Mouse (Mus musculus): ENCODE data around the gene Wscd2. TPM values are rescaled to one million over a fixed set of nuclear protein-coding genes. Genes with fewer than 3 reads are reported as not detected.

Gene Wscd2
- polyA plus RNA-seq, 1 experiment from 2014 or later = 5.6 TPM

DNA sequence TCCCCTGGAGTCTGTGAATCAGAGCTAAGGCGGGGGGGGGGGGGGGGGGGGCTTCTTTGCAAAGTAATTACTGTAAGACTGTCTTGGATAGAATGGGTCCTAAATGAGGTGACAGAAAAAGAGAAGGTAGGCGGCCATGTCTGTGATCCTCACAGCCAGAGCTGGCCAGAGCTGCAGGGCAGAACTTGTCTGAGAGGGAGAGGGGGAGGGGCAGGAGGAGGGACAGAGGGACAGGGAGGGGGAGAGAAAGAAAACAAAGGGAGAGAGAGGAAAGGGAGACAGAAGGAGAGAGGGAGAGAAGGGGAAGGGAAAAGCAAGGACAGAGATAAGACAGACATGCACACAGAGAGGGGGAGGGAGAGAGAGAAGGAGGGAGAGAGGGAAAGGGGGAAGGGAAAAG lies 132.9 kb downstream of the Wscd2 start:
- 27% methylated on average over 1 of the region's 2 CpGs for WGBS
- H3K4me3 ChIP-seq = no peak overlapping the region
- H3K4me1 ChIP-seq = peaks cover 36% of the 10 kb centered on the region
- no peak overlapping the region for H3K27ac ChIP-seq
- H3K9ac ChIP-seq = no peak overlapping the region
- no peaks in the 10 kb centered on the region for H3K9me3 ChIP-seq
- ATAC-seq (ENCODE audit: borderline replicate concordance, extremely low read depth, low FRiP score, low TSS enrichment) = no peak
- H3K27me3 ChIP-seq = no peaks in the 10 kb centered on the region
- no peaks in the 10 kb centered on the region for H3K36me3 ChIP-seq
- H3K4me2 ChIP-seq = no peak overlapping the region

DNA sequence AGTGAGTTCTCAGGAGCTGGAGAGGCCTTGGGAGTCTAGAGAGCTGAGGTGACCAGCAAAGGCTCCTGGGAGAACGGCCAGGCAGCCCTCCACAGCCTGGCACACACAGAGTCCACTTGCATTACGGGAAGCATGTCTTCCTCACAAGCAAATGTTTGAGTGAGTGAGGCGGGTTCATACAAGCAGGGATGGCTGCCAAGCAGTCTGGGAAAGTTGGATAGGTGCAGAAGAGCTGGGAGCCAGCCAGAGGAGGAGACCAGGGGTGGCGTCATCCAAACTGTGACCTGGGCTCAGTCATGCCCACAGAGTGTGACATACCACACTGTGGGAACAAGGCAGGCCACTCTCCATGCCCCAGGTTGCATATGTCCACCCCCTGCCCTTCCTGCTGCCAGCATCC lies 134.9 kb downstream of the Wscd2 start:
- H3K27me3 ChIP-seq = no peaks in the 10 kb centered on the region
- H3K9me3 ChIP-seq = no peaks in the 10 kb centered on the region
- peaks cover 54% of the 10 kb centered on the region for H3K4me1 ChIP-seq
- WGBS = 56% methylated on average over 4 of the region's 4 CpGs
- H3K9ac ChIP-seq = no peak overlapping the region
- no peak overlapping the region for H3K4me2 ChIP-seq
- no peaks in the 10 kb centered on the region for H3K36me3 ChIP-seq
- no peak overlapping the region for H3K27ac ChIP-seq
- no peak for ATAC-seq (ENCODE audit: borderline replicate concordance, extremely low read depth, low FRiP score, low TSS enrichment)
- H3K4me3 ChIP-seq = no peak overlapping the region

DNA sequence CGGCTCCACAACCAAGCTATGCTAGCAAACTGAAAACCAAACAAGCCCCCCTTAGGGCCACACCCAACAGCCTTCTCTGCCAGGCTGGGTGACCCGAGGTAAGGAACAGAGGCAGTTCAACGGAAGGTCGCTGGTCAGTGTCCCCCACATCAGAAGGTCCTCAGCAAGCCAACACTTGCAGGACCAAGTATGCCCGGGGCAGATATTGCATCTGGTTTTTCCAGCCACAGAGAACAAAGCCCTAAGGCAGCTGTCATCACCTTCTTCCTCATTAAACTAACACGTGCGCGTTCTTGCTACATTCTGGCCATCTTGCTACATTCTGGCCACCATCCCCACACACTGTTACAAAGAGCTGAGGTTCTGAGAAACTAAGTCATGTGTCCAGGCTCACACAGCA lies 136.2 kb downstream of the Wscd2 start:
- H3K4me2 ChIP-seq = no peak overlapping the region
- no peaks in the 10 kb centered on the region for H3K9me3 ChIP-seq
- no peak overlapping the region for H3K9ac ChIP-seq
- no peak overlapping the region for H3K27ac ChIP-seq
- no peaks in the 10 kb centered on the region for H3K36me3 ChIP-seq
- WGBS = 37% methylated on average over 8 of the region's 8 CpGs
- H3K4me3 ChIP-seq = no peak overlapping the region
- H3K4me1 ChIP-seq = peaks cover 67% of the 10 kb centered on the region
- no peaks in the 10 kb centered on the region for H3K27me3 ChIP-seq
- no peak for ATAC-seq (ENCODE audit: borderline replicate concordance, extremely low read depth, low FRiP score, low TSS enrichment)

DNA sequence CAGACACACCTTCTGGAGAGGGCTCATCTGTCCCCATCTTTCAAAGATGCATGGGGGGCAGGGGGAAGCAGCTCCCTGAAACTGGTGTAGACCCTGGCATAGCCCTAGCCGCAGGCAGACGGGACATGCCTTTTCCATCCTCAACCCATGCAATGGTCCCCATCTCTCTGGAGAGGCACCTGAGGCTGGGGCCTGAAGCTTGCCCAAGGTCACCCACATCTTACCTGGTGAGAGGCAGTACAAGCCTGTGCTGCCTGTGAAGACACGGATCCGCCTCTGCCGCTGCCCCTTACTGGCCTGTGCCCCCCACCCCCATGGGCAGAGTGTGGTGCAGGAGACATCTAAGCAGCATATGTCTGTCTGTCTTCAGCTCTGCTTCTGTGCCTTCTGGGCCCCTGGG lies 136.9 kb downstream of the Wscd2 start:
- Histone ChIP-seq H3K9me3 (no peaks in the 10 kb centered on the region), H3K4me3 (no peak overlapping the region), H3K9ac (no peak overlapping the region), H3K4me2 (no peak overlapping the region), H3K4me1 (peaks cover 73% of the 10 kb centered on the region), H3K27me3 (no peaks in the 10 kb centered on the region), H3K27ac (0 out of 2 replicates have a peak overlapping the region, but pooled peaks have one; percentile 52), H3K36me3 (no peaks in the 10 kb centered on the region)
- 56% methylated on average over 5 of the region's 5 CpGs for WGBS
- ATAC-seq (ENCODE audit: borderline replicate concordance, extremely low read depth, low FRiP score, low TSS enrichment) = no peak

DNA sequence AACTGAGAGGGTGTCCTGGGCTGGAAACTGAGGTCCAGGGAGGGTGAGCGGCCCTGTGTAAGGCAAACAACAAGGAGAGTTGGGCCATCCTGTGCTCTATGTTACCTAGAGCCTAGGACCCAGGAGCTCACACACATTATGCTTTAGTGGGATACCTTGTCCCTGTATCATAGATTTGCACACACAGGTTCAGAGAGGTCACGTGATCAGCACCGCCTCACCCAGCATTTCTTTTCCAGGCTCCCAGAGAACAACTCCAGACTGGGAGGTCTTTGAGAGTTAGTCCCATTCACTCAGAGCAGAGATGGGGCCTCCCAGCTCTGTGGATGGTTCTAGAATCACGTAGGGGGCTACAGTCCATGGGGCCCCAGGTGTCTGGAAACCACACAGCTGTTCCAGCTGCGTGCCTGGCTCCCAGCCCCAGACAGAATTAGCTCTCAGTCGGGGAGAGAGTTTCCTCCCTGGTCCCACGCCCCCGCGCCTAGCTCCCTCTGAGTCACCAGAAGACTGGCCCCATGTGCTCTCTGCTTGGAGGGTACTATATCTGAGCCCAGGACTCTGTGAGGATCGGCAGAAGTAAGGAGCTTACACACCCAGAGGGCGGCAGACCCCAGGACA lies 137.8 kb downstream of the Wscd2 start:
- ATAC-seq (ENCODE audit: borderline replicate concordance, extremely low read depth, low FRiP score, low TSS enrichment) = peak; percentile 48; the same call in 1 of the 2 replicates
- 24% methylated on average over 11 of the region's 11 CpGs for WGBS
- no peak overlapping the region for H3K4me2 ChIP-seq

DNA sequence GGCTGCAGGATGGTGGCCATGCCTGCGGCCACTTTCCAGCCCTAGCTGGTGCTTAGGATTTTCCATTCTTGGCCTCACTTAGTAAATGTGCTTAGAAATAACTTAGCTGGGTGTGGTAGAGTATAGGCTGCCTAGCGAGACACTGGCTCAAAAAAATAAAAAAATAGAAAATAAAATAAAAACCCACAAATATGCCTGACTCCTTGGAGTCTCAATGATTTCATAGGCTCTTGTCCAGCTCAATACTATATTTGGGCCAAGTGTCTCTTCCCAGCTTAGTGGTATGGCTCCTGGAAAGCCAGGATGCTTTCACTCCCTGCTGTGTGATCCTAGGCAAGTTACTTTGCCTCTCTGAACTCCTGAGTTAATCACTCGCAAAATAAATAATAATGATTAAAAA lies 139.1 kb downstream of the Wscd2 start:
- no peaks in the 10 kb centered on the region for H3K27me3 ChIP-seq
- no peak for ATAC-seq (ENCODE audit: borderline replicate concordance, extremely low read depth, low FRiP score, low TSS enrichment)
- no peaks in the 10 kb centered on the region for H3K36me3 ChIP-seq
- 81% methylated on average over 3 of the region's 3 CpGs for WGBS
- H3K4me1 ChIP-seq = peaks cover 86% of the 10 kb centered on the region
- no peaks in the 10 kb centered on the region for H3K9me3 ChIP-seq
- H3K4me3 ChIP-seq = no peak overlapping the region
- H3K9ac ChIP-seq = no peak overlapping the region
- no peak overlapping the region for H3K4me2 ChIP-seq
- peak overlapping the region; percentile 56 for H3K27ac ChIP-seq

More for the DNA sequence above, 137.8 kb downstream of the Wscd2 start:
- Histone ChIP-seq H3K9me3 (no peaks in the 10 kb centered on the region), H3K4me1 (peaks cover 82% of the 10 kb centered on the region), H3K36me3 (no peaks in the 10 kb centered on the region), H3K9ac (no peak overlapping the region), H3K27me3 (no peaks in the 10 kb centered on the region), H3K4me3 (no peak overlapping the region), H3K27ac (peak overlapping the region; percentile 56)

DNA sequence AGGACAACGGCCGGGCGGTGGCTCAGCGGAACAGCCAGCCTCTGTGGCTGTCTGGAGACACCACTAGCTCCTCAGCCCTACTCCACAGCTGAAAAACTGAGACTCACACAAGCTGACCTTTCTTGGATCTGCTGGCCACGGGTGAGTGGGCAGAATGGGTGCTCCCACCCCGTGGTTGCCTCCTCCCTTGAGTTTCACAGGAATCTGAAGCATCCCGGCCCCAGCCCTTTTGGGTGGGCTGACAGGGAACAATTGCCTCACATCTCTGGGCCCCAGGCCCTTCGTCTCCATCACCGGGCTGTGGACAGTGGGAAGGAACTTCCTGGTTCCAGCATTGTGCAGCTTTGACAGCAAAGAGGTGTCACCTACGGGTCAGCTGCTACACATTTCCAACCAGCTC lies 140.0 kb downstream of the Wscd2 start:
- 48% methylated on average over 10 of the region's 10 CpGs for WGBS
- H3K4me1 ChIP-seq = peaks cover 91% of the 10 kb centered on the region
- H3K27ac ChIP-seq = peak overlapping the region; percentile 41
- ATAC-seq (ENCODE audit: borderline replicate concordance, extremely low read depth, low FRiP score, low TSS enrichment) = no peak
- H3K36me3 ChIP-seq = no peaks in the 10 kb centered on the region
- no peak overlapping the region for H3K4me3 ChIP-seq
- H3K4me2 ChIP-seq = no peak overlapping the region
- H3K27me3 ChIP-seq = no peaks in the 10 kb centered on the region
- no peaks in the 10 kb centered on the region for H3K9me3 ChIP-seq
- no peak overlapping the region for H3K9ac ChIP-seq

DNA sequence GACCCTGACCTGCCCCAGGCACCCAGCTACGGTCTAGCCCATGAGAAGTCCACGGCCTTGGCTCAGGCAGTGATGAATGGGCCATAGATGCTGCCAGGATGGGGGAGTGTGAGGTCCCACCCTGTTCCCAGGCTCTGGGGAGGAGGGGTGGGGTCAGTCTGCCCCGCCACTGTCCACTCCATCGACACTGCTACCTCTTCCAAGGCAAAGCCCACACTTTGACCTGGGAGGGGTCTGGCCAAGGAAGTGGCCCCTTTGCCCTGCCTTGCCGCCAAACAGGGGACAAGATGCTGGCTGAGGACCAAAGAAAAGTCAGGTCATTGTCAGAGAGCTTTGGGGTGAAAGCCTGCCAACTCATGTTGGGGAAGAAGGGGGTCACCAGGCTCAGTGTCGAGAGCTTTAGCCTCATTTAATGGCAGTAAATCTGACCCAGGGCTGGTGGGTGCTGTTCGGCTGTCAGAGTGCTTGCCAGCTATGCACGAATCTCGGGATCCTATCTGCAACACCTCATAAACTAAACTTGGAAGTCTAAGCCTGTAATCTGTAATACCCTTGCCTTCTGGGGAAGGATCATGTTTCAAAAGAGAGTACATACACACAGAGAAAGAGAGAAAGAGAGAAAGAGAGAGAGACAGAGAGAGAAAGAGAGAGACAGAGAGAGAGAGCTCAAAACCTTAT lies 143.0 kb downstream of the Wscd2 start:
- H3K27me3 ChIP-seq = no peaks in the 10 kb centered on the region
- no peak overlapping the region for H3K4me3 ChIP-seq
- H3K27ac ChIP-seq = peak overlapping the region; percentile 78
- no peaks in the 10 kb centered on the region for H3K9me3 ChIP-seq
- peak; percentile 73 for ATAC-seq (ENCODE audit: borderline replicate concordance, extremely low read depth, low FRiP score, low TSS enrichment)
- 15% methylated on average over 9 of the region's 9 CpGs for WGBS
- H3K9ac ChIP-seq = no peak overlapping the region
- peak overlapping the region; percentile 19 for H3K4me2 ChIP-seq
- H3K4me1 ChIP-seq = peaks cover 86% of the 10 kb centered on the region
- H3K36me3 ChIP-seq = no peaks in the 10 kb centered on the region

DNA sequence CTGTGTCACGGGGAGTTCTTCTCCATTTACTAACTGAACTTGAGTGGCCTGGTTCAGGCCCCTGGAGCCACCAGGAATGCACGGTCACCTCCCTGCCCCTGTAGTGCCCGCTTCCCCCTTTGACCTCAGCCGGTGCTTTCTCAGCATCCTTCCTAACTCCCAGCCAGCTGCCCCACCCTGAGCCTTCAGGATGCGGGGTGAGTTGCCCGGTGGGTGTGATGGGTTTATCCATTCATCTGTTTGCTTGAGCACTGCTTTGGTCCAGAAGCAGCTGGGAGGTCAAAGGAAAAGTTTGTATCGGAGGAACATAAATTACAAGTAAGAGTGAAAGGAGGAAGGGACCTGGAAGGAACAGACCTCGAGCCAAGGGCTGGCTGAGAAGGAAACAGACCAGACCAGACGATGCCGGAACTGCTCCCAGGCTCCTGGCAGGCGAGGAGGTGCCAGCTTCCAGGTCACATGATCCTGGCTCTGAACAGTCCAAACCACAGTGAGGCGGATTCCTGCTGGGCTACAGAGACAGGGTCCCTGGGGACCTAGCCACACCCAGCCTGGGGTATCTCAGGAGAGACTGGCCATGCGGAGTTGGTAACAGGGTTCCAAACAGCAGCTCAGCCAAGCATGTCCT lies 144.0 kb downstream of the Wscd2 start:
- no peaks in the 10 kb centered on the region for H3K27me3 ChIP-seq
- H3K4me2 ChIP-seq = peak overlapping the region; percentile 19; the same call in 1 of the 2 replicates
- H3K9me3 ChIP-seq = no peaks in the 10 kb centered on the region
- no peak overlapping the region for H3K4me3 ChIP-seq
- H3K9ac ChIP-seq = no peak overlapping the region
- peaks cover 82% of the 10 kb centered on the region for H3K4me1 ChIP-seq
- 16% methylated on average over 13 of the region's 13 CpGs for WGBS
- H3K27ac ChIP-seq = peak overlapping the region; percentile 78
- ATAC-seq (ENCODE audit: borderline replicate concordance, extremely low read depth, low FRiP score, low TSS enrichment) = peak; percentile 25; the same call in 1 of the 2 replicates
- no peaks in the 10 kb centered on the region for H3K36me3 ChIP-seq

DNA sequence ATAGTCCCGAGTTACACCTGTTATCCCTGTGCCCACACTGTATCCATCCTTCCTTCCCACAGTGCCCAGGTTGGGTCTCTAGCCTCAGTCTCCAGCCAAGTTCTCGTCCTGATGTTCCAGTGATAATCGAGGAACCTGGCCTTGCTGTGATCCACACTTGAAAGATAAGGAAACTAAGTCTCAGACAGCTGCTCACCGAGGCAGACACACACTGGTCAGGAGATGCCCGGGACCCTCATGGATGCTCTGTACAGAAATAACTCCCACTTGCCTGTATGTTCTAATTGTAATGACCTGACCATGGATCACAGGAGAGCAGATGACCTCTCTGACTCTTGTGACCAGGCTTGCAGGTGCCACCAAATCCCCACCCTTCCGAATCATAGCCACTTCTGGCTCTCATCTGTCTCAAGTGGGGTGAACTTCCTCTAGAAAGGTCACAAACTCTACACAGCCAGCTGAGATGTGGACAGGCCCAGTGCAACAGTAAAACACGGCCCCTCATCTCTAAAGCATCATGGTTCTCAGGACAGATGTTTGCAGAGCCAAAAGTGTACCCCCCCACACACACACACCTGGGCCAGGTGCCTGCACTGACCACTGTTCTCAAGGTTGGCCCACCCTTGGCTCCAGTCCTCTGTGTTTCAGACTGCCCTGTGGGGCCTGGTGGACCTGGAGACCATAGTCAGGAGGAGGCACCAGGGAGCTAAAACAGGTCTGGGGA lies 144.9 kb downstream of the Wscd2 start:
- 63% methylated on average over 7 of the region's 7 CpGs for WGBS
- no peak overlapping the region for H3K27ac ChIP-seq
- H3K27me3 ChIP-seq = no peaks in the 10 kb centered on the region
- ATAC-seq (ENCODE audit: borderline replicate concordance, extremely low read depth, low FRiP score, low TSS enrichment) = no peak
- no peaks in the 10 kb centered on the region for H3K9me3 ChIP-seq
- no peak overlapping the region for H3K9ac ChIP-seq
- no peak overlapping the region for H3K4me2 ChIP-seq
- no peaks in the 10 kb centered on the region for H3K36me3 ChIP-seq
- no peak overlapping the region for H3K4me3 ChIP-seq
- H3K4me1 ChIP-seq = peaks cover 78% of the 10 kb centered on the region

DNA sequence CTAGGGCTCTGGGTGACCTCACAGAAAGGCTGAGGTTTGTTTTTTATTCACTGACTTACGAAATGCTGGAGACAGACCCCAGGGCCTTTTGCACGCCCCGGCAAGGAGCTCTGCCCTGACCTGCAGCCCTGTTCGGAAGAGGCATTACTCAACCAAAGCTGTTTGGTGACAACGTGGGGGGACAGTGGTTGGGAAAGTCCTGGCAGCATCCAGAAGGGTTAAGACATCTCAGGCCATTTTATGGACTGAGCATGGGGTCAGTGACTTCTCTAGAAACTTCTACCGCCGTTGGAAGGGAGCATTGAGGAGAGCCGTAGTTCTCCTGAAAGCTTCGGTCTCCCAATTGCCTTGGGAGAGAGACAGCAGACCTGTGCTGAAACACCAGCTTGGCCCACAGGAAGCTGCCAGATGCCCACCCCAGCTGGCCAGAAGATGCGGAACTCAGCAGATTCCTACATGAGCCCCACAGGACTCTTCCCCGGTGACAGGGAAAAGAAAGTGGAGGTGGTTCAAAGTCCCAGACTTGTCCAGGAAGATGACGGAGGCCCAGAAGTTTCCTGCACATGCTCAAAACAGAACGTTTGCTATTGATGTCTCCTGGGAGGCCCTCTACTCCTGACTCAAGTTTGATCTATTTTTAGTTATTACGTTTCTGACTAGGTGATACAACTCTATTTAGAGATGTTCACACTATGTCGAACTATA lies 145.9 kb downstream of the Wscd2 start:
- no peaks in the 10 kb centered on the region for H3K36me3 ChIP-seq
- no peak overlapping the region for H3K4me3 ChIP-seq
- H3K27me3 ChIP-seq = no peaks in the 10 kb centered on the region
- H3K4me1 ChIP-seq = peaks cover 77% of the 10 kb centered on the region
- H3K9ac ChIP-seq = no peak overlapping the region
- no peaks in the 10 kb centered on the region for H3K9me3 ChIP-seq
- WGBS = 62% methylated on average over 15 of the region's 15 CpGs
- no peak overlapping the region for H3K27ac ChIP-seq
- ATAC-seq (ENCODE audit: borderline replicate concordance, extremely low read depth, low FRiP score, low TSS enrichment) = no peak
- no peak overlapping the region for H3K4me2 ChIP-seq

All from lung, embryonic 15.5 days (tissue).